Mouse (Mus musculus) stomach, postnatal 0 days (tissue): Measurements from ENCODE around the gene Capn10. TPM values are rescaled to one million over a fixed set of nuclear protein-coding genes. Genes with fewer than 3 reads are reported as not detected.

Source experiments
- ATAC-seq: fragments of 200-750 bp; cut with Nextera tagmentation; 2 replicates; pipeline ENCODE4 v1.8.0; 2017; ENCODE audit not compliant: low FRiP score, low TSS enrichment
- DNase-seq: peaks from one replicate; pipeline ENCODE4 v3.0.0-alpha.2; 2016; ENCODE audit warnings: low spot score
- H3K27ac ChIP-seq: fragments of 300-500 bp; sonication (generic); replicated peaks from 2 replicates; pipeline ENCODE4 v1.5.1; 2014; ENCODE audit warnings: mild to moderate bottlenecking, control low read depth
- H3K27me3 ChIP-seq: fragments of 300-500 bp; sonication (generic); 2 replicates; pipeline ENCODE4 v1.6.1; 2014; ENCODE audit warnings: low read length; ENCODE audit not compliant: control insufficient read depth, insufficient read depth
- H3K36me3 ChIP-seq: fragments of 300-500 bp; sonication (generic); 2 replicates; pipeline ENCODE4 v1.6.1; 2014; ENCODE audit warnings: low read length, mixed read lengths; ENCODE audit not compliant: control insufficient read depth, insufficient read depth
- H3K4me1 ChIP-seq: fragments of 300-500 bp; sonication (generic); replicated peaks from 2 replicates; pipeline ENCODE4 v1.6.1; 2014; ENCODE audit warnings: antibody characterized with exemption; ENCODE audit not compliant: control insufficient read depth, insufficient read depth
- H3K4me2 ChIP-seq: fragments of 300-500 bp; sonication (generic); replicated peaks from 2 replicates; pipeline ENCODE4 v1.6.1; 2014; ENCODE audit warnings: low read depth, mild to moderate bottlenecking, control low read depth, moderate library complexity
- H3K4me3 ChIP-seq: fragments of 300-500 bp; sonication (generic); 2 replicates; pipeline ENCODE4 v1.5.1; 2014; ENCODE audit warnings: low read depth, low read length, control low read depth
- H3K9ac ChIP-seq: fragments of 300-500 bp; sonication (generic); 2 replicates; pipeline ENCODE4 v1.6.1; 2014; ENCODE audit warnings: mild to moderate bottlenecking, low read length, control low read depth, mixed read lengths
- H3K9me3 ChIP-seq: fragments of 300-500 bp; sonication (generic); 2 replicates; pipeline ENCODE4 v1.6.1; 2016; ENCODE audit warnings: low read length; ENCODE audit not compliant: control insufficient read depth
- CTCF ChIP-seq: IDR thresholded peaks from 2 replicates; pipeline ENCODE4 v1.5.1; 2016; ENCODE audit warnings: antibody characterized with exemption, low read depth, mild to moderate bottlenecking, moderate library complexity
- EP300 ChIP-seq: optimal IDR thresholded peaks from 2 replicates; pipeline ENCODE3; 2016; ENCODE audit warnings: antibody characterized with exemption
- WGBS: fragments of 180-500 bp; shearing (Covaris S2); extraction: QIAGEN DNeasy Blood & Tissue Kit; methylation state at CpG from one replicate; pipeline ENCODE4 v1.1.7; 2014; 5-methylcytosine and 5-hydroxymethylcytosine counted together
- polyA plus RNA-seq: library from polyadenylated mRNA; unstranded; fragments of >200 nt; fragmentation: Nextera tagmentation; extraction: Ambion mirVana; gene quantifications from 2 replicates; pipeline ENCODE4 v1.2.1, GENCODE M21; 2015

The Capn10 gene
- 21.2 and 23.3 TPM in 2 replicates for polyA plus RNA-seq

DNA sequence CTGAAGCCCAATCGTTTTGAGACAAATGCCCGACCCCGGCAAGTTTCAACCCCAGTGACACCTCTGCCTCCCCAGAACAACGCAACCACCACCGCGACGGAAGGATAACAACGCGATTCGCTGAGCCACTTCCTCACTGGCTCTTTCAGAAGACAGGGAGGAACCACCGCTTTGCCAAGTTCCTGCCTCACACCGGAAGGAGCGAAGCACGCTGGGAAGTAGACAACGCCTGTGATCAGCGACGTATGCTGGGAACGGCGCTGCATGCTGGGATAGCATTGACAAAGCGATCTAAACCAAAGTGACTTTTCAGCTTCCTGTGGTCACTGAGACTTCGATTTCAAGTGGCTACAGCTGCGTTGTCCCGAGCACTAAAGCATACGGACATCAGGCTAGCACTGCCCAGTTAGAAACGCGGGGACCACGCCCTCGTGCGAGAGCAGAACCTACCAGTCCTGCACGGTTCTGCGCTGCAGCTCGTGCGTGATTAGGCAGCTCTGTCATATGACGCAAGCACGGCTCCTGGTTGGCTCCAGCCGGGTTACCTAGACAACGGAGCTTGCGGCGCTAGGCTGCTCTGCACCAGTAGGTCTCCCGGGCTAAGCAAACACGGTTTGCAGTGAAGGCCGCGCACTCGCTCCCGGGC lies at the start of gene Capn10:
Capn10 (plus strand) TSS at position 195 of the 646 bp plus-strand sequence.
- peaks cover 5% of the 10 kb centered on the region; the same call in 1 of the 2 replicates for H3K36me3 ChIP-seq
- peak; percentile 95 for DNase-seq
- peak within 1 kb of the TSS; percentile 71 for H3K9ac ChIP-seq
- H3K4me2 ChIP-seq = peak within 1 kb of the TSS; percentile 81
- peaks cover 6% of the 10 kb centered on the region; the same call in 1 of the 2 replicates for H3K4me1 ChIP-seq
- WGBS = 1% methylated on average over 43 of the region's 45 CpGs
- no peak for TF ChIP-seq EP300
- peak; percentile 34 for TF ChIP-seq CTCF
- no peaks in the 10 kb centered on the region for H3K9me3 ChIP-seq
- ATAC-seq = peak; percentile 98
- H3K27me3 ChIP-seq = no peaks in the 10 kb centered on the region
- peak within 1 kb of the TSS; percentile 70 for H3K4me3 ChIP-seq
- H3K27ac ChIP-seq = peak within 1 kb of the TSS; percentile 96

DNA sequence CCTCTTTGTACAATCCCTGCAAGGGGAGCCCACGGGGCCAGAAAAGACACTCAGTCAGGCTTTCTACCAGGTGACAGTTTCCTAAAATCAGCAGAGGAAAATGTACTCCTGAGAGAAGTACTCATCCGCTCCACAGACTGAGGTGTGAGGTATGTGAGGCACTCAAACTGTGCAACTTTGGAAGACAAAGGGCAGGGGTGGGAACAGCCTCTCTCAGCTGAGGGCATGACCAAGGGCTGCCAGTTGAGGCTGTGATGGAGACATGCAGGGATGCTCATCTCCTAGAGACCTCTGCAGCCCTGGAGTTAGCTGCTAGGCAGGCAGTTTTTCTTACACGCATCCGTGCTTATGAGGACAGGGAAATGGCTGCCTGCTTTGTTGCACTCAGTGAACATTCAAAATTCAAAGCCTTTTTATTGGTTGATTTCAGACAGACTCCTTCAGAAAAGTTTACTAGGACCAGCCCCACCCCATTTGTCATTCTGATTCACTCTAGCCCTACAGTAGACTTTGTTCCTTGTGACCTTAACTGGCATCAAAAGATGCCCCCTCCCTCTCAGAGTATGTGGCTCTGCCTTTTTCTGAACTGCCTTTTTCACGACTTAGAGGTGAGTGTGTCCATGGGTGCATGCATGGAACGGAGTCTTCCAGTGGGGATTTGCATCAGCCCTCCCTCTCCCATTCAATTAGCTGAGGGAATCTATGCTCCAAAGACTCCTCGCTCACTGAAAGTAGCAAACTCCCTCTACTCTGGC lies 45.1 kb upstream of the Capn10 start:
- Histone ChIP-seq H3K36me3 (no peaks in the 10 kb centered on the region), H3K4me1 (no peaks in the 10 kb centered on the region), H3K9me3 (no peaks in the 10 kb centered on the region), H3K27me3 (no peaks in the 10 kb centered on the region), H3K9ac (no peak overlapping the region), H3K27ac (no peak overlapping the region), H3K4me2 (no peak overlapping the region), H3K4me3 (no peak overlapping the region)
- no peak for ATAC-seq
- TF ChIP-seq CTCF = no peak
- TF ChIP-seq EP300 = no peak
- WGBS = 70% methylated on average over 7 of the region's 7 CpGs
- DNase-seq = no peak

DNA sequence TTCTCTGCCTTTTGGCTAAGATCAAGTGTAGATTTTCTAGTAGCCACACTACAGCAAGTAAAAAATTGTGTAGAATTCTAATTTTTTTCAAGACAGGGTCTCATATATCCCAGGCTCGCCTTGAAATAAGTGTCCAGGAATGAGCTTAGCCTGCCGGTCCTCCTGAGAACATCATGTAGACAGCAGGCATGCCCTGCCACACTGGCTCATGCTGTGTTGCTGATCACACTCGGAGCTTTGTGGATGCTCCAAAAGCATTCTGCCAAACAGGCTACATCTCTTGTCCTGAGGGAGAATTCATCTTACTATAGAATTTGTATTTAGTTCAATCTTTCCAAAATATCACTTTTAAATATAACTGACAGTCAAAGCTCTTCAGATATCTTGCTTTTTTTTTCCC lies 41.4 kb upstream of the Capn10 start:
- WGBS = 60% methylated on average over 3 of the region's 3 CpGs
- Histone ChIP-seq H3K27me3 (no peaks in the 10 kb centered on the region), H3K4me2 (no peak overlapping the region), H3K9ac (no peak overlapping the region), H3K4me1 (no peaks in the 10 kb centered on the region), H3K4me3 (no peak overlapping the region), H3K9me3 (no peaks in the 10 kb centered on the region), H3K27ac (no peak overlapping the region), H3K36me3 (no peaks in the 10 kb centered on the region)
- no peak for TF ChIP-seq EP300
- no peak for TF ChIP-seq CTCF
- no peak for ATAC-seq
- no peak for DNase-seq

DNA sequence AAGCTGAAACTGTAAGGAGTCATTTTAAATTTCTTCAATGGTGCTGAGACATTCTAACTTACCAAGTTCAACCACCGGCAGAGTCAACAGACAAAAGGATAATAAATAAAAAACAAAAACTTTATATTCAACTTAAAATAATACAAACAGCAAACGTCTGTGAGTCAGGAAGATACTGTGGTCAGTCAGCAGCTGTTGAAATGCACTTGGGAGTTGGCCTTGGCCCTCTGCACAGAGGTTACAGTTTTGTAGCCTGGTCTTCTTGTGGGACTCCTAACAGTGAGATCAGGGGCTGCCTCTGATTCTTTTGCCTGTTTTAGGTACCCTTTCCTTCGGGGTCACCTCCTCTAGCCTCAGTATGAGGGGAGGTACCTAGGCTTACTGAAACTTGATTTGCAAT lies 40.3 kb upstream of the Capn10 start:
- Histone ChIP-seq H3K27me3 (no peaks in the 10 kb centered on the region), H3K9ac (no peak overlapping the region), H3K4me1 (no peaks in the 10 kb centered on the region), H3K9me3 (no peaks in the 10 kb centered on the region), H3K4me2 (no peak overlapping the region), H3K27ac (no peak overlapping the region), H3K36me3 (no peaks in the 10 kb centered on the region), H3K4me3 (no peak overlapping the region)
- DNase-seq (no peak), ATAC-seq (no peak)
- WGBS = 64% methylated on average over 3 of the region's 3 CpGs
- no peak for TF ChIP-seq CTCF
- no peak for TF ChIP-seq EP300

DNA sequence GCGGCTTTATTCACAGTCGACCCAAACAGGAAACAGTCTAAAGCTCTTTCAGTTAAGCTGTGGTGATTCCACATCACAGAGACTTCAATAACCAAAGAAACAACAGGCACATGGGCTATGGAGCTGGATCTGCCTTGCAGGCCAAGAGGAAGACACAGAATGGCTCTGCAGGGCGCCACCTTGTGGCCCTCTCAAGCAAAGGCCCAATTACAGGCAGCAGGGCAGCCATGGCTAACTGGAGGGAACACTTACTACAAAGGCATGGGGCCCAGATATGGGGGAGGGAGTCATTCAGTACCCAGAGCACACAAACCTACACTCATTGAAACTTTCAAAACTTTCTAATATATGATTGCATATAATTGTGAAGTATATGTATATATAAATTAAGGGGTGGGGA lies 39.1 kb upstream of the Capn10 start:
- no peaks in the 10 kb centered on the region for H3K9me3 ChIP-seq
- peak; percentile 79 for ATAC-seq
- no peak overlapping the region for H3K9ac ChIP-seq
- H3K4me1 ChIP-seq = no peaks in the 10 kb centered on the region
- no peak overlapping the region for H3K4me2 ChIP-seq
- no peak overlapping the region for H3K4me3 ChIP-seq
- no peaks in the 10 kb centered on the region for H3K36me3 ChIP-seq
- H3K27me3 ChIP-seq = no peaks in the 10 kb centered on the region
- H3K27ac ChIP-seq = no peak overlapping the region
- WGBS = 12% methylated on average over 3 of the region's 3 CpGs
- TF ChIP-seq CTCF (peak; percentile 96), EP300 (no peak)
- peak; percentile 75 for DNase-seq

DNA sequence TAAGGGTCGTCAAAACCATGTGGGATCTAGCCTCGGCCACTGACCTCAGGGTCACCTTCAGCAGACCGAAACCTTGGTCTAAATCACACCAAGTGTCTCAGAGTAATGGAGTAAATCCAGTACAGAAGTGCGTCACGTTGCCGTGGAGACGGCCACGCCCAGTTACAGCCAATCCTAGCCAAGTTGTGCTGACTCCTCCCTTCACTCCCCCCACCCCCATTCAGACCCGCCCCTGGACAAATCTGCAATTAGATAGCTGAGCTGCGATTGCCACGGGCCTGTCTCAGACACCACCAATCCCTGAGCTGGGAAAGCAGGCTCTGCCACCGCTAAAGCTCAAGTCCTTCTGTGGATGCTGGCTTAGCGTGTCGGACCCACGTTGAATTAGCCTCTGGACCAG lies 31.4 kb upstream of the Capn10 start, which contains the start of gene Ankmy1:
Ankmy1 (minus strand) TSS at position 121 of the 400 bp plus-strand sequence.
- no peaks in the 10 kb centered on the region for H3K27me3 ChIP-seq
- H3K9me3 ChIP-seq = no peaks in the 10 kb centered on the region
- peak within 1 kb of the TSS; percentile 38 for H3K4me2 ChIP-seq
- WGBS = under 1% methylated on average over 15 of the region's 15 CpGs
- ATAC-seq = peak; percentile 20; the same call in 1 of the 2 replicates
- H3K36me3 ChIP-seq = no peaks in the 10 kb centered on the region
- TF ChIP-seq EP300 (no peak), CTCF (no peak)
- peaks cover 5% of the 10 kb centered on the region; the same call in 1 of the 2 replicates for H3K4me1 ChIP-seq
- H3K27ac ChIP-seq = no peak within 1 kb of the TSS
- no peak within 1 kb of the TSS; the same call in 1 of the 2 replicates for H3K4me3 ChIP-seq
- peak; percentile 85 for DNase-seq
- H3K9ac ChIP-seq = 0 out of 2 replicates have a peak within 1 kb of the TSS, but pooled peaks have one; percentile 0
